Mouse (Mus musculus) kidney, embryonic 14.5 days (tissue): ENCODE results near the gene Hras. TPM values are rescaled to one million over a fixed set of nuclear protein-coding genes. Genes with fewer than 3 reads are reported as not detected.

Source experiments
- ATAC-seq: fragments of 200-750 bp; cut with Nextera tagmentation; 2 replicates; pipeline ENCODE4 v1.8.0; 2017; ENCODE audit warnings: moderate number of reproducible peaks, mild to moderate bottlenecking, moderate TSS enrichment, moderate library complexity; ENCODE audit not compliant: low FRiP score, low TSS enrichment
- H3K27ac ChIP-seq: fragments of 300-500 bp; sonication (generic); 2 replicates; pipeline ENCODE4 v1.5.1; 2014; ENCODE audit warnings: low read depth, mild to moderate bottlenecking, low read length, moderate library complexity, mixed read lengths
- H3K27me3 ChIP-seq: fragments of 300-500 bp; sonication (generic); 2 replicates; pipeline ENCODE4 v1.6.1; 2014; ENCODE audit warnings: mild to moderate bottlenecking, low read length; ENCODE audit not compliant: control insufficient read depth, insufficient read depth
- H3K36me3 ChIP-seq: fragments of 300-500 bp; sonication (generic); 2 replicates; pipeline ENCODE4 v1.6.1; 2014; ENCODE audit warnings: low read length, mixed read lengths; ENCODE audit not compliant: control insufficient read depth, insufficient read depth
- H3K4me1 ChIP-seq: fragments of 300-500 bp; sonication (generic); 2 replicates; pipeline ENCODE4 v1.6.1; 2014; ENCODE audit warnings: low read length, mixed read lengths; ENCODE audit not compliant: control insufficient read depth, insufficient read depth
- H3K4me2 ChIP-seq: fragments of 300-500 bp; sonication (generic); replicated peaks from 2 replicates; pipeline ENCODE4 v1.6.1; 2014; ENCODE audit warnings: low read depth, mild to moderate bottlenecking, low read length
- H3K4me3 ChIP-seq: fragments of 300-500 bp; sonication (generic); 2 replicates; pipeline ENCODE4 v1.5.1; 2014; ENCODE audit warnings: mild to moderate bottlenecking, low read length
- H3K9ac ChIP-seq: fragments of 300-500 bp; sonication (generic); 2 replicates; pipeline ENCODE4 v1.6.1; 2014; ENCODE audit warnings: low read depth, mild to moderate bottlenecking, low read length, moderate library complexity
- H3K9me3 ChIP-seq: fragments of 300-500 bp; sonication (generic); 2 replicates; pipeline ENCODE4 v1.6.1; 2016; ENCODE audit warnings: low read length; ENCODE audit not compliant: control insufficient read depth
- WGBS: fragments of 180-500 bp; shearing (Covaris S2); extraction: QIAGEN DNeasy Blood & Tissue Kit; methylation state at CpG from one replicate; pipeline ENCODE4 v1.1.7; 2014; 5-methylcytosine and 5-hydroxymethylcytosine counted together
- polyA plus RNA-seq: library from polyadenylated mRNA; unstranded; fragments of >200 nt; fragmentation: Nextera tagmentation; extraction: Ambion mirVana; gene quantifications from 2 replicates; pipeline ENCODE4 v1.2.1, GENCODE M21; 2014

The Hras gene
- polyA plus RNA-seq, 1 experiment from 2014 or later, result 97.8 TPM

DNA sequence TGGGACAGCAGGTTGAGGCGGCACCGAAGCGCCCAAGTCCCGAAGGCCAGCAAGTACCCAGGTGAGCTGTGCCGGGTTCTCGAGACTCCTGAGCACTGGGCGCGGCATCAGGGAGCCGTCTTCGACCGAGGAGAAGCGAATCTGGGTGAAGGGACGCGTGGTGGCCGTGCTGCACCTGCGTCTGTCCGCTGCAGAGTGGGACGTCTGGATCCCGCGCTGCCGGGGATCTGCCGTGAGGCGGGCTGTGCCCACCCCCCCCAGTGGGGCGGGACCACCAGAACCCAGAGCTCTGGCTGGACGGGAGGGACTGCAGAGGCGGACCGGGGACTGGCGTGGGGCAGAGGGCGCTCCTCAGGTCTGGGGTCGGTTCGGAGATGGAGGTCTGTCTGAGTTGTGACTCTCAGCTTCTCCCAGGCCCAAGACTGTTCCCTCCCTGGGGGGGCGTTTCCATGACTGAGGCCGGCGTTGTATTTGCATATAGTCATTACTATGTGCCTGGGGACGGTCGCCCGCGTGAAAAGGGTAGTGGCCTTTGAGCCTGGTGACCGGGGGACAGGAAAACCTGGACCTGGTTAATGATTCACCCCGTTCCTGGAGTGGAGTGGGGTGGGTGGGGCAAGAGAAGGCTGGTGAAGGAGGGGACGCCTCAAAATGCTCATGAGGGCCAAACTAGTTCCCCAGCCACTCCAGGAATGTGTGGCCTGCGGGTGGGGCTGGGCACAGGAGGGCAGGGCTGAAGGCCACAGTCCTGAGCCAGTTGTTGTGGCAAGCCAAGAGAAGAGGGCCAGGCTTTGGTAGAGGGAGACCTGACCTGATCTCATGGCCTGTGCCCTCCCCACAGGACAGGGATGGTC lies 22.3 kb upstream of the Hras start:
- peaks cover 29% of the 10 kb centered on the region for H3K4me1 ChIP-seq

DNA sequence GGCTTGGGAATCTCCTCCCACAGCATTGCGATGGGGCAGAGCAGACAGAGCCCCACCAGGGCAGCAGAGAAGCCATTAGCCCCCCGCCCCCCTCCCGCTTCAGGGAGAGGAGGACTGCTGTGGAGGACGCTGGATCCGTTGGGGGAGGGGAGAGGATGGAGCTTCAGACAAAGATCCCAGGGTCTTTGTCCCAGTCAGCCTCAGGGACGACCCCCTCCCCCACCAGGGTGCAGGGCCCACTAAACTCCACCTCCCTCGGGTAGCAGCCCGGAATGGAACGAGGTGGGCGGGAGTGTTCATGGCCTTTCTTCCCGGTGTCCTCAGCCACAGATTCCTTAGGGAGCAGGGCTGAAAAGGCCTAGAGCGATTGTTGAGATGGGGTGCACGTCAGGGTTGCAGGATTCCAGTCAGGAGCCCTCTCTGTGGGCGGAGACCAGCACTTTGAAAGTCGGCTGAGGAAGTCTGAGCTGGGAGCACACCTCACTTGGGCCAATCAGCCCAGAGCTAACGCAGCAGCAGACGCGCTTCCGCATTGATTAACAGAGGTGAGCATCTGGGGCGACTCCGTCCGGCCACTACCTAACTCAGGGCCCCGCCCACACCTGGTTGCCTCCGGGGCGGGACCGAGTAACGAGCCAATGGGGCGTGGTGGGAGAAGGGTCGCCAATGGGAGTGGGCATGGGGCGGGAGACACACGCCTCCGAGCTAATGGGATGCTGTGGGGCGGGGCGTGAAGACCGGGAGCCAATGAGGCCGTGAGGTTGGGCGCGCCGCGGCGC lies 21.5 kb upstream of the Hras start, which contains the start of gene Rassf7:
Gene Rassf7, plus strand, starts transcription at position 760 of the 779 bp plus-strand sequence.
- ATAC-seq, result peak; percentile 95
- Histone ChIP-seq H3K27ac (peak within 1 kb of the TSS; percentile 98), H3K27me3 (no peaks in the 10 kb centered on the region), H3K4me2 (peak within 1 kb of the TSS; percentile 73), H3K9me3 (no peaks in the 10 kb centered on the region), H3K4me1 (peaks cover 23% of the 10 kb centered on the region), H3K4me3 (peak within 1 kb of the TSS; percentile 63), H3K9ac (peak within 1 kb of the TSS; percentile 67), H3K36me3 (peaks cover 12% of the 10 kb centered on the region; the same call in 1 of the 2 replicates)
- 1% methylated on average over 41 of the region's 41 CpGs for WGBS

More for the DNA sequence above, 22.3 kb upstream of the Hras start:
- Histone ChIP-seq H3K9me3 (no peaks in the 10 kb centered on the region), H3K4me2 (peak overlapping the region; percentile 73), H3K36me3 (peaks cover 12% of the 10 kb centered on the region; the same call in 1 of the 2 replicates), H3K27ac (peak overlapping the region; percentile 87), H3K4me3 (peak overlapping the region; percentile 63), H3K9ac (peak overlapping the region; percentile 67), H3K27me3 (no peaks in the 10 kb centered on the region)
- ATAC-seq, result peak; percentile 69
- WGBS, result 2% methylated on average over 42 of the region's 42 CpGs

DNA sequence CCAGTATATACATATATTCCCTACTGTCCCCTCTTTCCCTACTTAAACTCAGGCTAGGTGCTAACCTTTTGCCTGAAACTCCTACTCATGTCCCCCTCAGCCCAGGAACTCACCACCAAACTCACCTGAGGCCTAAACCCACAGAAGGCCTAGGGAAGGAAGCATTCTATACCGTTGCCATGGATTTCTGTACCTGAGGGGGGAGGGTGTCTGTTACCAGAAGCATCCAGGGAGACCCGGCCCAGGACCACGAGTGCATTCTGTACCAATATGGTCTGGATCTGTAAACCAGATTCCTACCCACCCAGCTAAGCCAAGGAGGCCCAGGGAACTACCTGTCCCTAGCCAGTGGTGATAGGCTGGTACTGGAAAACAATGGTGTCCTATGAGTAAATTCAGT lies 20.5 kb upstream of the Hras start:
- Histone ChIP-seq H3K27ac (peak overlapping the region; percentile 98; the same call in 1 of the 2 replicates), H3K4me2 (peak overlapping the region; percentile 10; the same call in 1 of the 2 replicates), H3K4me3 (no peak overlapping the region), H3K9ac (no peak overlapping the region), H3K9me3 (no peaks in the 10 kb centered on the region), H3K36me3 (peaks cover 12% of the 10 kb centered on the region; the same call in 1 of the 2 replicates), H3K4me1 (peaks cover 23% of the 10 kb centered on the region), H3K27me3 (no peaks in the 10 kb centered on the region)
- WGBS, result 70% methylated on average over 3 of the region's 3 CpGs
- ATAC-seq, result no peak

DNA sequence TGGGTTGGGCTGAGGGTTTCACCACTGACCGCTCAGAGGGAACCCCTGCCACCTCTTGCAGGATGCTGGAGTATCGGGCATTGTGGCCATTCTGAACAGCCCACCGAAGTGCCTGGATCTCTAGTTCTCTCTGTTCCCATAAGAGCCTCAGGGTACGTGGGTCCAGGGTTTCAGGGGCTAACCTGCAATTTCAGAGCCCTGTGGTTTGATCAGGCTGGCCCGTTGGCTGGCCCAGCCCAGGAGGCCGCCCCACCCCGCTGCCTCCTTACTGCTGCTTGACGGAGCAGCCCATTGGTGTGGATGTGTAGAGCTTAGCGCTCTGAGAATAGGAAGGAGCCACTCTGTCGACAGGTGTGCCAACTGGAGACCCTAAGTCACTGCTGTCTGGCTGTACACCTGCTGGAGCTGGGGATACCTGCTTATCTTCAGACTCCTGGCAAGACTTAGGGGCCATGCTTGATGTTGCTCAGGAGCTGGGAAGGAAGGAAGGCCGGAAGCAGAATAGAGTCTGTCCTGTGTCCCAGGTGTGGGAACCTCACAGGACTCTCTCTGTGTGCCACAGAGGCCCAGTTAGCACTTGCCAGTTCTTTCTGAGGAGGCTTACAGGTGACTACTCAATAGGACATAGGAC lies 19.9 kb upstream of the Hras start, which contains the start of gene Lmntd2:
Gene Lmntd2, minus strand, starts transcription at position 476 of the 631 bp plus-strand sequence.
- H3K9ac ChIP-seq, result peak within 1 kb of the TSS; percentile 57
- H3K9me3 ChIP-seq, result no peaks in the 10 kb centered on the region
- peaks cover 12% of the 10 kb centered on the region; the same call in 1 of the 2 replicates for H3K36me3 ChIP-seq
- H3K4me2 ChIP-seq, result peak within 1 kb of the TSS; percentile 73
- H3K4me1 ChIP-seq, result peaks cover 23% of the 10 kb centered on the region
- 92% methylated on average over 11 of the region's 11 CpGs for WGBS
- peak within 1 kb of the TSS; percentile 63 for H3K4me3 ChIP-seq
- H3K27ac ChIP-seq, result peak within 1 kb of the TSS; percentile 98
- ATAC-seq, result no peak
- H3K27me3 ChIP-seq, result no peaks in the 10 kb centered on the region

DNA sequence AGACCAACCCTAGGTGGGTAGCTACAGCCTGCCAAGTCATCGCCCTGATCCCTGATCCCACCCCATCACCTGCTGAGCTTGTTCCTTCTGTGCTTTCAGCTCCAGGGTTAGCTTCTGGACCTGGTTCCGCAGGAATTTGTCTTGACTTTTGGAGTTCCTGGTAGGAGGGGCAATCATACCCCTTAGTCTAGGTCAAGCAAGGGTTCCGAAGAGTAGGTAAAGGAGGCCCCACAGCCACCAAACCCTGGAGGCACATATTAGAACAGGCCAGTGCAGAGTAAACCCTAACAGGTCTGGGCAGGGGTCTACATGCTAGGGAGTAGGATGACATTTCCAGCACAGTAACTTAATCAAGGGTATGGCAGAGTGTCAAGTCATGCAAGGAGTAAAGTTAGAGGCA lies 19.3 kb upstream of the Hras start:
- H3K4me3 ChIP-seq, result no peak overlapping the region
- no peaks in the 10 kb centered on the region for H3K9me3 ChIP-seq
- no peaks in the 10 kb centered on the region for H3K27me3 ChIP-seq
- H3K4me1 ChIP-seq, result peaks cover 23% of the 10 kb centered on the region
- ATAC-seq, result no peak
- peaks cover 6% of the 10 kb centered on the region; the same call in 1 of the 2 replicates for H3K36me3 ChIP-seq
- 80% methylated on average over 3 of the region's 3 CpGs for WGBS
- no peak overlapping the region for H3K27ac ChIP-seq
- no peak overlapping the region for H3K4me2 ChIP-seq
- no peak overlapping the region for H3K9ac ChIP-seq

DNA sequence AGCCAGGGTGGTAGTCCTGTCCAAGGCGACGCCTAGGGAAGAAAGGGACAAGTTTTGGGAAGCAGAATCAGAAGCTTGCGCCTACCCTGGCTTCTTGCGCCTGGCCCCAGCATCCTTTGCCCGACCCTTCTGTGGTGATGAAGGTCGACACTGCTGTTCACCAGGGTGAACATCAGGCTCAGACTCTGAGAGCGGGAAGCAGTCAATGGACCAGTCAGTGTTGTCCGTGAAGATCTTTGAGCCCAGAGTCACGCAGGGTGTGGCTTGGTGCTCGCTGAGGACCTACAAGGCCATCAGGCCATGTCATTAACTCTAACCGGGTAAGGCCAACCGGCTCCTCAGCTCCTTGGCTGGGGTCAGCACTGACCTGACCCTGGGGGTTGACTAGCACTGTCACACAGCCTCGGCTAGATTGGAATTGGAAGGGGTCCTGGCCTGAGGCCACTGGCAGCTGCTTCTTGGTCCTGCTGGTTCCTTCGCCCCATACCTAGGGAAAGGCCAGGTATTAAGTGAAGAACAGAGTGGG lies 16.9 kb upstream of the Hras start:
- no peak for ATAC-seq
- H3K4me3 ChIP-seq, result no peak overlapping the region

DNA sequence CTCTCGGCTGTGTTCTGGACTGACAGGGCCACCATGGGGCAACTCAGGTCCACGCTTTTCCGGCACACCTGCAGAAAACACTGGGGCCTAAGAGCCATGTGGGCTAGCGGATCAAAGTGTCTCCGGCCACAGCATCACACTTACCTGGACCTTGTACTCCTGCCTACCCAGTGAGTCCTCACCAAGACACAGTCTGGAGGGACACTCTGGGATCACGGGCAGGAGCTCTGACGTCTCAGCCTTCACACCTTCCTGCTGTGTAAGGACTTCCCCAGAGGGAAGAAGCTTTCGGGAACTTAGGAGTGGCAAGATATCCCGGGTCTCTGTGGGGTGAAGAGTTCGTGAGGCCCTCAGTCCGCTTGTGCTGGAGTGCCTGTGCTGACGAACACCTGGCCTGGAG lies 16.3 kb upstream of the Hras start:
- H3K9ac ChIP-seq, result no peak overlapping the region
- no peak overlapping the region for H3K4me3 ChIP-seq
- H3K4me2 ChIP-seq, result no peak overlapping the region
- no peaks in the 10 kb centered on the region for H3K27me3 ChIP-seq
- no peak overlapping the region for H3K27ac ChIP-seq
- no peak for ATAC-seq
- 72% methylated on average over 12 of the region's 12 CpGs for WGBS
- no peaks in the 10 kb centered on the region for H3K9me3 ChIP-seq
- H3K4me1 ChIP-seq, result 0 out of 2 replicates have a peak, but pooled peaks cover 11% of the 10 kb centered on the region
- no peaks in the 10 kb centered on the region for H3K36me3 ChIP-seq

More for the DNA sequence above, 16.9 kb upstream of the Hras start:
- H3K9me3 ChIP-seq, result no peaks in the 10 kb centered on the region
- H3K9ac ChIP-seq, result no peak overlapping the region
- no peak overlapping the region for H3K4me2 ChIP-seq
- no peaks in the 10 kb centered on the region for H3K36me3 ChIP-seq
- H3K4me1 ChIP-seq, result 0 out of 2 replicates have a peak, but pooled peaks cover 11% of the 10 kb centered on the region
- no peak overlapping the region for H3K27ac ChIP-seq
- 85% methylated on average over 14 of the region's 14 CpGs for WGBS
- H3K27me3 ChIP-seq, result no peaks in the 10 kb centered on the region

DNA sequence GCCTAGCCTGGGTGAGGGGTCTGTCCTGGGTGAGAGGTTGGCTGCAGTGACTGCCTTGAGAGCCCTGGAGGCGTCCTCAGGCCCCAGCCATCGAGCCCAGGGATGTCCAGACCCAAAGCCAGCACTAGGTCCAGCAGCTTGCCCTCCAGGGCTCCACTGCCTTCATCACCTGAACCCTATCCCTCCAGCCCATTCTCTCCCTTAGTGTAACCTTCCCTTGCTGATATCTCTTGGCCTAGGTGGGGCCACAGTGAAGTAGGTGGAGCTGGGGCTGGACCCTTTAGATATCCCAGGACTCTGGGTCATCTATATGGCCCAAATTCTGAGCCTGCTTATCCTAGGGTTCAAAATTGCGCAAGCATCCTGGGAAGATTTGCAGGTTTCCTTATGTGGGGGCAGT lies 15.7 kb upstream of the Hras start:
- H3K4me2 ChIP-seq, result no peak overlapping the region
- H3K27ac ChIP-seq, result no peak overlapping the region
- ATAC-seq, result no peak
- no peaks in the 10 kb centered on the region for H3K9me3 ChIP-seq
- 0 out of 2 replicates have a peak, but pooled peaks cover 4% of the 10 kb centered on the region for H3K4me1 ChIP-seq
- no peak overlapping the region for H3K9ac ChIP-seq
- no peak overlapping the region for H3K4me3 ChIP-seq
- H3K36me3 ChIP-seq, result no peaks in the 10 kb centered on the region
- 81% methylated on average over 3 of the region's 3 CpGs for WGBS
- H3K27me3 ChIP-seq, result no peaks in the 10 kb centered on the region
